Mouse (Mus musculus) intestine, postnatal 0 days (tissue): ENCODE results near the gene Pard3. TPM values are rescaled to one million over a fixed set of nuclear protein-coding genes. Genes with fewer than 3 reads are reported as not detected.

ENCODE experiments used
- ATAC-seq: fragments of 200-750 bp; cut with Nextera tagmentation; 2 replicates; pipeline ENCODE4 v1.8.0; 2017; ENCODE audit warnings: mild to moderate bottlenecking, moderate TSS enrichment, moderate library complexity
- H3K27ac ChIP-seq: fragments of 300-500 bp; sonication (generic); 2 replicates; pipeline ENCODE4 v1.5.1; 2014; ENCODE audit warnings: mild to moderate bottlenecking, low read depth, low read length, moderate library complexity
- H3K27me3 ChIP-seq: fragments of 300-500 bp; sonication (generic); replicated peaks from 2 replicates; pipeline ENCODE4 v1.6.1; 2014; ENCODE audit warnings: low read length, mixed read lengths; ENCODE audit not compliant: control insufficient read depth, insufficient read depth
- H3K36me3 ChIP-seq: fragments of 300-500 bp; sonication (generic); 2 replicates; pipeline ENCODE4 v1.6.1; 2014; ENCODE audit warnings: mild to moderate bottlenecking, moderate library complexity; ENCODE audit not compliant: control insufficient read depth, insufficient read depth
- H3K4me1 ChIP-seq: fragments of 300-500 bp; sonication (generic); replicated peaks from 2 replicates; pipeline ENCODE4 v1.6.1; 2014; ENCODE audit warnings: antibody characterized with exemption, low read length, mixed read lengths; ENCODE audit not compliant: control insufficient read depth, insufficient read depth
- H3K4me2 ChIP-seq: fragments of 300-500 bp; sonication (generic); replicated peaks from 2 replicates; pipeline ENCODE4 v1.6.1; 2014; ENCODE audit warnings: low read depth, mild to moderate bottlenecking, moderate library complexity
- H3K4me3 ChIP-seq: fragments of 300-500 bp; sonication (generic); 2 replicates; pipeline ENCODE4 v1.5.1; 2014; ENCODE audit warnings: low read depth, low read length
- H3K9ac ChIP-seq: fragments of 300-500 bp; sonication (generic); 2 replicates; pipeline ENCODE4 v1.6.1; 2014; ENCODE audit warnings: mild to moderate bottlenecking, low read depth, low read length
- H3K9me3 ChIP-seq: fragments of 300-500 bp; sonication (generic); 2 replicates; pipeline ENCODE4 v1.6.1; 2016; ENCODE audit warnings: mixed run types; ENCODE audit not compliant: control insufficient read depth
- CTCF ChIP-seq: sonication (generic); IDR thresholded peaks from 2 replicates; pipeline ENCODE4 v1.5.1; 2016; ENCODE audit warnings: low read depth, mild to moderate bottlenecking, control low read depth, antibody characterized with exemption, moderate library complexity
- WGBS: fragments of 180-500 bp; shearing (Covaris S2); extraction: QIAGEN DNeasy Blood & Tissue Kit; methylation state at CpG from one replicate; pipeline ENCODE4 v1.1.7; 2014; 5-methylcytosine and 5-hydroxymethylcytosine counted together
- polyA plus RNA-seq: library from polyadenylated mRNA; unstranded; fragments of >200 nt; fragmentation: Nextera tagmentation; extraction: Ambion mirVana; gene quantifications from 2 replicates; pipeline ENCODE4 v1.2.1, GENCODE M21; 2015

Pard3 gene
- polyA plus RNA-seq, 1 experiment from 2014 or later = 12.5 TPM

GRCm38 (mm10) chr8:127570527-127570926 lies 506.8 kb downstream of the Pard3 start:
- ATAC-seq = no peak
- Histone ChIP-seq H3K27me3 (no peaks in the 10 kb centered on the region), H3K4me2 (no peak overlapping the region), H3K4me1 (no peaks in the 10 kb centered on the region), H3K9ac (no peak overlapping the region), H3K36me3 (no peaks in the 10 kb centered on the region), H3K9me3 (no peaks in the 10 kb centered on the region), H3K27ac (no peak overlapping the region), H3K4me3 (no peak overlapping the region)
- TF ChIP-seq CTCF = no peak
- WGBS = 95% methylated on average over 1 of the region's 1 CpGs

- Histone ChIP-seq H3K36me3 (no peaks in the 10 kb centered on the region), H3K9me3 (no peaks in the 10 kb centered on the region), H3K4me1 (no peaks in the 10 kb centered on the region), H3K9ac (no peak overlapping the region), H3K27ac (no peak overlapping the region), H3K4me3 (no peak overlapping the region), H3K27me3 (no peaks in the 10 kb centered on the region), H3K4me2 (no peak overlapping the region)
- TF ChIP-seq CTCF = no peak
- ATAC-seq = no peak
- WGBS = 87% methylated on average over 4 of the region's 4 CpGs
Observed at GRCm38 (mm10) chr8:127572493-127572892, 508.8 kb downstream of the Pard3 start.

- WGBS = 87% methylated on average over 4 of the region's 4 CpGs
- no peak overlapping the region for H3K27ac ChIP-seq
- H3K36me3 ChIP-seq = no peaks in the 10 kb centered on the region
- TF ChIP-seq CTCF = no peak
- no peak for ATAC-seq
- H3K4me2 ChIP-seq = no peak overlapping the region
- H3K9ac ChIP-seq = no peak overlapping the region
- H3K4me3 ChIP-seq = no peak overlapping the region
- H3K4me1 ChIP-seq = no peaks in the 10 kb centered on the region
- H3K27me3 ChIP-seq = no peaks in the 10 kb centered on the region
- no peaks in the 10 kb centered on the region for H3K9me3 ChIP-seq
Observed at GRCm38 (mm10) chr8:127576657-127577056, 513.0 kb downstream of the Pard3 start.

- WGBS = 90% methylated on average over 6 of the region's 6 CpGs
- no peak for TF ChIP-seq CTCF
- Histone ChIP-seq H3K4me1 (no peaks in the 10 kb centered on the region), H3K9ac (no peak overlapping the region), H3K36me3 (no peaks in the 10 kb centered on the region), H3K4me2 (no peak overlapping the region), H3K9me3 (no peaks in the 10 kb centered on the region), H3K4me3 (no peak overlapping the region), H3K27me3 (no peaks in the 10 kb centered on the region), H3K27ac (no peak overlapping the region)
- ATAC-seq = no peak
Observed at GRCm38 (mm10) chr8:127577656-127578055, 514.0 kb downstream of the Pard3 start.

- no peak for ATAC-seq
- H3K4me3 ChIP-seq = no peak overlapping the region
- no peaks in the 10 kb centered on the region for H3K4me1 ChIP-seq
- no peak overlapping the region for H3K9ac ChIP-seq
- H3K27ac ChIP-seq = no peak overlapping the region
- H3K36me3 ChIP-seq = no peaks in the 10 kb centered on the region
- H3K4me2 ChIP-seq = no peak overlapping the region
- H3K9me3 ChIP-seq = no peaks in the 10 kb centered on the region
- no peaks in the 10 kb centered on the region for H3K27me3 ChIP-seq
- 89% methylated on average over 9 of the region's 9 CpGs for WGBS
- no peak for TF ChIP-seq CTCF
Observed at GRCm38 (mm10) chr8:127579436-127579835, 515.7 kb downstream of the Pard3 start.

- Histone ChIP-seq H3K27ac (no peak overlapping the region), H3K4me3 (no peak overlapping the region), H3K4me2 (no peak overlapping the region), H3K36me3 (no peaks in the 10 kb centered on the region), H3K4me1 (no peaks in the 10 kb centered on the region), H3K9me3 (no peaks in the 10 kb centered on the region), H3K9ac (no peak overlapping the region), H3K27me3 (no peaks in the 10 kb centered on the region)
- no peak for ATAC-seq
- no peak for TF ChIP-seq CTCF
- WGBS = 91% methylated on average over 2 of the region's 2 CpGs
Observed at GRCm38 (mm10) chr8:127583429-127583828, 519.7 kb downstream of the Pard3 start.

GRCm38 (mm10) chr8:127585618-127586017 lies 521.9 kb downstream of the Pard3 start:
- Histone ChIP-seq H3K4me1 (no peaks in the 10 kb centered on the region), H3K4me3 (no peak overlapping the region), H3K27me3 (no peaks in the 10 kb centered on the region), H3K4me2 (no peak overlapping the region), H3K9me3 (no peaks in the 10 kb centered on the region), H3K9ac (no peak overlapping the region), H3K27ac (no peak overlapping the region), H3K36me3 (no peaks in the 10 kb centered on the region)
- no peak for ATAC-seq
- 93% methylated on average over 8 of the region's 8 CpGs for WGBS
- TF ChIP-seq CTCF = no peak
